Mouse (Mus musculus) embryo, embryonic 11 days (tissue): ENCODE data around the gene Nxf1.
A peak's percentile ranks its signal among the peaks of the same experiment; 100 is the strongest.
"Not testable (repeated sequence)": the region's sequence is repeated elsewhere in the genome, so short reads cannot be mapped to it uniquely, and the experiment has no call there.

Experiments
- DNase-seq: peaks from one replicate; pipeline ENCODE4 v3.0.0-alpha.2; 2015

Nxf1 gene

GRCm38 (mm10) chr19:8725081-8725613 lies 31.7 kb upstream of the Nxf1 start:
- no peak for DNase-seq

GRCm38 (mm10) chr19:8726609-8727390 lies 30.1 kb upstream of the Nxf1 start:
- DNase-seq: no peak

GRCm38 (mm10) chr19:8727495-8728114 lies 29.3 kb upstream of the Nxf1 start:
- no peak for DNase-seq

- not testable (repeated sequence) for DNase-seq
Measured at GRCm38 (mm10) chr19:8728335-8729099, 28.4 kb upstream of the Nxf1 start.

- no peak for DNase-seq
Measured at GRCm38 (mm10) chr19:8734334-8734733, 22.5 kb upstream of the Nxf1 start.

- DNase-seq: peak; percentile 94
Measured at GRCm38 (mm10) chr19:8735389-8736159, 21.3 kb upstream of the Nxf1 start, which contains the start of gene Wdr74. Gene Wdr74 (plus strand): TSS chr19:8735827.

GRCm38 (mm10) chr19:8736160-8736467 lies 20.8 kb upstream of the Nxf1 start:
- DNase-seq: peak; percentile 29

GRCm38 (mm10) chr19:8738911-8739310 lies 18.0 kb upstream of the Nxf1 start:
- no peak for DNase-seq

- DNase-seq: no peak
Measured at GRCm38 (mm10) chr19:8739646-8740045, 17.2 kb upstream of the Nxf1 start.

GRCm38 (mm10) chr19:8740603-8741002 lies 16.3 kb upstream of the Nxf1 start, which contains the start of gene 1700092M07Rik:
Gene 1700092M07Rik (plus strand): TSS chr19:8740718.
- DNase-seq: no peak

GRCm38 (mm10) chr19:8741243-8741869 lies 15.5 kb upstream of the Nxf1 start, which contains the start of gene Stx5a:
Gene Stx5a (plus strand): TSS chr19:8741413.
- peak; percentile 98 for DNase-seq

GRCm38 (mm10) chr19:8742176-8742575 lies 14.7 kb upstream of the Nxf1 start:
- DNase-seq: no peak

- DNase-seq: no peak
Measured at GRCm38 (mm10) chr19:8745382-8745781, 11.5 kb upstream of the Nxf1 start.

- DNase-seq: peak; percentile 26
Measured at GRCm38 (mm10) chr19:8747368-8747767, 9.5 kb upstream of the Nxf1 start.

- DNase-seq: no peak
Measured at GRCm38 (mm10) chr19:8755652-8756051, 1.2 kb upstream of the Nxf1 start.

- no peak for DNase-seq
Measured at GRCm38 (mm10) chr19:8757471-8757998, 662 bp downstream of the Nxf1 start.

- no peak for DNase-seq
Measured at GRCm38 (mm10) chr19:8758899-8759298, 2.0 kb downstream of the Nxf1 start.

GRCm38 (mm10) chr19:8760757-8761156 lies 3.9 kb downstream of the Nxf1 start:
- DNase-seq: no peak

- no peak for DNase-seq
Measured at GRCm38 (mm10) chr19:8763276-8763675, 6.4 kb downstream of the Nxf1 start.

- DNase-seq: no peak
Measured at GRCm38 (mm10) chr19:8765562-8765961, 8.7 kb downstream of the Nxf1 start.

GRCm38 (mm10) chr19:8770567-8771270 lies 13.8 kb downstream of the Nxf1 start, which contains the start of gene Tmem223:
Gene Tmem223 (plus strand): TSS chr19:8770996.
- DNase-seq: peak; percentile 87
